Mouse (Mus musculus) hindbrain, embryonic 14.5 days (tissue): ENCODE measurements around the gene Gm36079. TPM values are rescaled to one million over a fixed set of nuclear protein-coding genes. Genes with fewer than 3 reads are reported as not detected.
A peak's percentile ranks its signal among the peaks of the same experiment; 100 is the strongest.
"Not testable (repeated sequence)": the region's sequence is repeated elsewhere in the genome, so short reads cannot be mapped to it uniquely, and the experiment has no call there.

Experiments
- ATAC-seq: fragments of 200-750 bp; cut with Nextera tagmentation; 2 replicates; pipeline ENCODE4 v1.8.0; 2017; ENCODE audit warnings: moderate number of reproducible peaks, mild to moderate bottlenecking, moderate TSS enrichment, moderate library complexity; ENCODE audit not compliant: low FRiP score
- DNase-seq: peaks from one replicate; pipeline ENCODE4 v3.0.0-alpha.2; 2015; ENCODE audit warnings: low spot score
- H3K27ac ChIP-seq: fragments of 300-500 bp; sonication (generic); 2 replicates; pipeline ENCODE4 v1.5.1; 2014; ENCODE audit warnings: mild to moderate bottlenecking, moderate library complexity
- H3K27me3 ChIP-seq: fragments of 300-500 bp; sonication (generic); 2 replicates; pipeline ENCODE4 v1.6.1; 2014; ENCODE audit warnings: mild to moderate bottlenecking, low read length, mixed read lengths; ENCODE audit not compliant: control insufficient read depth, insufficient read depth
- H3K36me3 ChIP-seq: fragments of 300-500 bp; sonication (generic); replicated peaks from 2 replicates; pipeline ENCODE4 v1.6.1; 2014; ENCODE audit not compliant: control insufficient read depth, insufficient read depth
- H3K4me1 ChIP-seq: fragments of 300-500 bp; sonication (generic); replicated peaks from 2 replicates; pipeline ENCODE4 v1.6.1; 2014; ENCODE audit warnings: antibody characterized with exemption, low read length, mixed read lengths; ENCODE audit not compliant: control insufficient read depth, insufficient read depth
- H3K4me2 ChIP-seq: fragments of 300-500 bp; sonication (generic); replicated peaks from 2 replicates; pipeline ENCODE4 v1.6.1; 2014; ENCODE audit warnings: mild to moderate bottlenecking, moderate library complexity
- H3K4me3 ChIP-seq: fragments of 300-500 bp; sonication (generic); replicated peaks from 2 replicates; pipeline ENCODE4 v1.5.1; 2014; ENCODE audit warnings: mild to moderate bottlenecking, low read length
- H3K9ac ChIP-seq: fragments of 300-500 bp; sonication (generic); 2 replicates; pipeline ENCODE4 v1.6.1; 2014
- H3K9me3 ChIP-seq: fragments of 300-500 bp; sonication (generic); 2 replicates; pipeline ENCODE4 v1.6.1; 2016; ENCODE audit warnings: low read length; ENCODE audit not compliant: control insufficient read depth
- WGBS: fragments of 180-500 bp; shearing (Covaris S2); extraction: QIAGEN DNeasy Blood & Tissue Kit; methylation state at CpG from one replicate; pipeline ENCODE4 v1.1.7; 2014; 5-methylcytosine and 5-hydroxymethylcytosine counted together
- polyA plus RNA-seq: library from polyadenylated mRNA; unstranded; fragments of >200 nt; fragmentation: Nextera tagmentation; extraction: Ambion mirVana; gene quantifications from 2 replicates; pipeline ENCODE4 v1.2.1, GENCODE M21; 2014

Gene Gm36079
- polyA plus RNA-seq, result not detected in 2 replicates

DNA sequence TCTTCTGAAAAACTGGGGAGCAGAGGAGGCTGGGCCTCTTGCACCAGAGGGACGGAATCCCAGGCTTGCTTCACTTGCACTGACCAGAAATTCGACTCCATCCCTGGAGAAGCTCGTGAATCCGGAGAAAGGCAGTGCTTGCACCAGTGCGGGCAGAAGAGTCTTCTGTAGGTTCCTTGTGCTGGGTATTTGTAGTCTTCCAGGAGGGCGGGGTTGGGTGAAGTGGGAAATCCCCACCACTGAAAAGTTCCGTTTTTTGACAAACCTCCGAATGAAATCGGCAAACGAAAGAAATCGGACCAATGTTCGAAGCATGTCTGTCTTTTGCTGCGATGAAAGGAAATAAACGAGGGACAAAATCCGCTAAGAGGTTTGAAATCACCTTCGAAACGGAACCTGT lies at the start of gene Gm36079:
Gm36079 (minus strand) TSS at position 101 of the 400 bp plus-strand sequence.
- H3K27ac ChIP-seq, H3K4me1 ChIP-seq, H3K36me3 ChIP-seq, H3K9me3 ChIP-seq, H3K4me2 ChIP-seq, H3K9ac ChIP-seq, ATAC-seq, H3K4me3 ChIP-seq, DNase-seq: not testable (repeated sequence)
- WGBS, result no CpG with 5 or more reads among the region's 17 CpGs
- H3K27me3 ChIP-seq, result peaks cover 22% of the 10 kb centered on the region

DNA sequence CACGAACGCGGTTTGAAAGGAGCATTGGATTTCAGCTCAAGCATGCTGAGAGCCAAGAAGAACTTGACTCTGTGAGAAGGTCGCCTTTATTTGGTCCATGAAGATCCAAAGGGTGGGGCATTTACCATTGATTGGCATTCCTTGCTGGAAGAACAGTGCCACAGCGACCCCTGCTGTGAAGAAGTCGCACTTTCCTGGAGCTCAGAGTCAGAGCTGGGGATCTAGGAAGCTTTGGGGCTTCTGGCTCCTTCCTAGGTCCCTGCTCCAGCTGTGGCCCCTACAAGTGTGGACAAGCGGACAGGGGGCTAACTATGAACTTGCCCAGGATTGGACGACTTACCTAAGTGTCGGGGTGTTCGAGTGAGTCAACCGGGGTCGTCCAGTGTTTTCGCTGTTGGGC lies 44.1 kb upstream of the Gm36079 start:
- H3K9me3 ChIP-seq, DNase-seq, H3K4me2 ChIP-seq, H3K9ac ChIP-seq, H3K36me3 ChIP-seq, H3K4me3 ChIP-seq, H3K27me3 ChIP-seq, H3K27ac ChIP-seq, H3K4me1 ChIP-seq, ATAC-seq: not testable (repeated sequence)
- WGBS, result no CpG with 5 or more reads among the region's 13 CpGs

DNA sequence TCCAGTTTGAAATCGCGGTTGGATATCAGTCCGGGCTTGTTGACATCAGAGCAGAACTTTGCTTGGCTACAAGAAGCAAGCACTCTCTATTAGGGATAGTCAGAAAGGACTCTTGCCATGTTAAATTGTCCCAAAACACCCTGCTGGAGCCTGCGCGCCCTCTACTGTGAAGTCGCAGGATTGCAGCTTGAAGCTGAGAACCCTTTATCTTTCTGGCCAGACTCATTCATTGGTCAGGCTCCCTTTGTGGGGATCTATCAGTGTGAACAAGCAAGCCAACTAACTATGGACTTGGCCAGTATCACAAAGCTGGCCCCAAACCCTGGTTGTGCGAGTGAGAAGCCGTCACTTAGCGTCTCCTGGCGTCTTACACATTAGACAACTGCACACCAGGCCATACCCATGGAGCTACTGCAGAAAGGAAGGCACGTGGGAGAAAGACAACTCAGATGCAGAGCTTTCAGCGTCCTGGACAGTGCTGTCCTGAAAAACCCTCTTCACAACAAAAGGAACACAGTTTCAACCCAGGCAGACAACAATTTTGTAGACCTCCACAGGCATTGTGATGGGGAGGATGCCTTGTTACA lies 43.3 kb upstream of the Gm36079 start:
- ATAC-seq, H3K27me3 ChIP-seq, DNase-seq, H3K9me3 ChIP-seq, H3K4me2 ChIP-seq, H3K9ac ChIP-seq, H3K4me1 ChIP-seq, H3K27ac ChIP-seq, H3K4me3 ChIP-seq, H3K36me3 ChIP-seq: not testable (repeated sequence)
- no CpG with 5 or more reads among the region's 12 CpGs for WGBS

DNA sequence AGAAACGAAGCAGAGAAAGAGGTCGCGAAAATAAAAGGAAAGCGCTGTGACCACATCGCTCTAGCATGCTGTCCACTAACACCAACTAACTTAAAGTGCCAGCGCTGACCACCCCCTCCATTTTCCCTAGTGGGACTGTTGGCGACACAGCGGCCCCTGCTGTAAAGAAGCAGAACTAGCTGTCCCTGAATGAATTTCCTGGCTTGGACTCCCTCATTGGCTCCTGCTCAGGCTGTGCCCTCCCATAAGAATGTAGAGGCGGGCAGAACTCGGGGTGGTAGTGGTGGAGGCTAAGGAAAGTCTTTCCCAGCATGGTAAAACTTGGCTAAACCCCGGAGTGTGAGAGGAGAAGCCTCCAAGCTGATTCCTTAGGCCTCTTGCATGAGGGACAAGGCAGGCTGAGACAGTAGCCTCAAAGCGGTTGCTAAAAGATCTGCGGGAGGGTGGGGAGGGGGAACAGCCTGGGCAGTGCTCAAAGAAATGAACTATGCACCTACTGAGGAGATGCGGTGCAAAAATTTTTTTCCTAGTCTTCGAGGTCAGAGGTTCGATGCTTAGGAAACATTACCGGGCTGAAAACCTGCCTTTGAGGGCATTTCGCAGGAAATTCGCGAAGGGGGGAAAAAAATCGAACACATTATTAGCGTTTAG lies 36.8 kb upstream of the Gm36079 start:
- not testable (repeated sequence) for H3K4me2 ChIP-seq, H3K27me3 ChIP-seq, DNase-seq, H3K9me3 ChIP-seq, H3K4me1 ChIP-seq, H3K9ac ChIP-seq, H3K4me3 ChIP-seq, H3K36me3 ChIP-seq, H3K27ac ChIP-seq
- peak; percentile 77; the same call in 1 of the 2 replicates for ATAC-seq
- no CpG with 5 or more reads among the region's 22 CpGs for WGBS

DNA sequence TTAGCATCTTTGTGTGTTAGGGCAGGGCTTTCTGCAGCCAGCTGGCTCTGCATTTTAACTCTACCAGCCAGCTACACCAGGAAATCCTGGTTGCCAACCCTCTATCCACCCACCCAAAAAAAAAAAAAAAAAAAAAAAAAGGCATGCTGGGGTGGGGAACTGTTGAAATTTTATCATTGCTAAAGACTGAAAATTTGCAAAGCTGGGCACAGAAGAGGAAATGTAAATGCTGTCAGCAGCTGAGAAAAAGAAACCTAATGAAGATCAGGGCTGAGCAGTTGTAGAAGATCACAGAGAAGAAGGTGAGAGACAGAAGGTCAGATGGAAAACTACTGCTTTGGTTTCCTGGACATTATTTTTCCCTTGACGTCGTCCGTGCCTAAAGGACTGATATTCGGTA lies 36.1 kb upstream of the Gm36079 start:
- not testable (repeated sequence) for H3K4me3 ChIP-seq, H3K36me3 ChIP-seq, H3K27me3 ChIP-seq, ATAC-seq, DNase-seq, H3K27ac ChIP-seq, H3K9me3 ChIP-seq, H3K4me2 ChIP-seq, H3K9ac ChIP-seq, H3K4me1 ChIP-seq
- WGBS, result no CpG with 5 or more reads among the region's 4 CpGs

DNA sequence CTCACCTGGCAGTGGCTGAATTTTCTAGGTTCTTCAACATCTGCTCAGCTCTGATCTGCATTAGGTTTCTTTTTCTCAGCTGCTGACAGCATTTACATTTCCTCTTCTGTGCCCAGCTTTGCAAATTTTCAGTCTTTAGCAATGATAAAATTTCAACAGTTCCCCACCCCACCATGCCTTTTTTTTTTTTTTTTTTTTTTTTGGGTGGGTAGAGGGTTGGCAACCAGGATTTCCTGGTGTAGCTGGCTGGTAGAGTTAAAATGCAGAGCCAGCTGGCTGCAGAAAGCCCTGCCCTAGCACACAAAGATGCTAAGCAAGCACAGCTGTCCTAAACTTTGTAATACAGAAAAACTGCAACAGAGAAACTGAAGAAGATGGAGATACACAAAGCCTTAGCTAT lies 25.3 kb upstream of the Gm36079 start, which contains the start of gene Gm21188:
Gm21188 (minus strand) TSS at position 110 of the 400 bp plus-strand sequence.
- H3K4me3 ChIP-seq, H3K36me3 ChIP-seq, H3K4me1 ChIP-seq, H3K4me2 ChIP-seq, ATAC-seq, H3K9ac ChIP-seq, H3K27me3 ChIP-seq, H3K9me3 ChIP-seq, H3K27ac ChIP-seq, DNase-seq: not testable (repeated sequence)

DNA sequence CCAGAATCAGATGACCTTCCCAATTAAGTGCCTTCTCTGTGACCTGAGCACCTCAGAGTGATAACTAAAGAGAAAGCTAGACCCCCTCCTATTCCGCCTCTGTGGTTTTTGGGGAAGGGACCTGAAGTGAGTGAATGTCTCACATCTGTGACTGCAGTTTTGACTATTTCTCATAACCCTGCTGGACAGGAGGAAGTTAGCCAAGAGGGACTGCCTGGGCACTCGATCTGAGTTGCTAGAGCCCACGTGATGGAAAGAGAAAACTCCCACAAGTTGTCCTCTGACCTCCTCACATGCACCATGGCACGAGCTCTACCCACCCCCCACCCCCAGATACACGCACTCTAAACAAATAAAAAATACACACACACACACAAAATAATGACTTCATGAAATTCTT lies 21.8 kb upstream of the Gm36079 start:
- whole genome bisulfite sequencing, result no CpG with 5 or more reads among the region's 5 CpGs
- not testable (repeated sequence) for H3K4me2 ChIP-seq, H3K4me1 ChIP-seq, H3K27ac ChIP-seq, H3K27me3 ChIP-seq, H3K9me3 ChIP-seq, H3K9ac ChIP-seq, H3K4me3 ChIP-seq, H3K36me3 ChIP-seq, DNase-seq, ATAC-seq

DNA sequence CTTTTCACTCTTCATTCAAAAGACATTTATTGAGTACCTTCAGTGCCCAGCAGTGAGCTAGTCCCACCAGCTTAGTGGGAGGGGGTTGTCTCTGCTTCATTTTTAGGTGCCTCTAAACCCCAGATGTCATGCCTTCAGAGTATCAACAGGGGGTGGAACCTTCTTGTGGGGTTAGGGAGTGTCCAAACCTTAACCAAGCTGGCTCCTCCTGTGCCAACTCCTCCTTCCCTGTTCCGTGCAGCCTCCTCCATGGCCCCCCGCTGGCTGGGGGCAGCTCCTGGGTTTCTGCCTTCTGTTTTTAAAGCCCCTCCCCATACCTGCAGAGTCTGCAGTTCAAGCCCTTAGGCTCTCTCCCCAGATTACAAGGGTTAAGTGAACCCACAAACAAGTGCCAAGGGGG lies 21.4 kb upstream of the Gm36079 start:
- not testable (repeated sequence) for H3K9me3 ChIP-seq, H3K4me3 ChIP-seq, H3K4me2 ChIP-seq, ATAC-seq, DNase-seq, H3K4me1 ChIP-seq, H3K27me3 ChIP-seq, H3K36me3 ChIP-seq, H3K9ac ChIP-seq, H3K27ac ChIP-seq
- WGBS, result no CpG with 5 or more reads among the region's 2 CpGs

DNA sequence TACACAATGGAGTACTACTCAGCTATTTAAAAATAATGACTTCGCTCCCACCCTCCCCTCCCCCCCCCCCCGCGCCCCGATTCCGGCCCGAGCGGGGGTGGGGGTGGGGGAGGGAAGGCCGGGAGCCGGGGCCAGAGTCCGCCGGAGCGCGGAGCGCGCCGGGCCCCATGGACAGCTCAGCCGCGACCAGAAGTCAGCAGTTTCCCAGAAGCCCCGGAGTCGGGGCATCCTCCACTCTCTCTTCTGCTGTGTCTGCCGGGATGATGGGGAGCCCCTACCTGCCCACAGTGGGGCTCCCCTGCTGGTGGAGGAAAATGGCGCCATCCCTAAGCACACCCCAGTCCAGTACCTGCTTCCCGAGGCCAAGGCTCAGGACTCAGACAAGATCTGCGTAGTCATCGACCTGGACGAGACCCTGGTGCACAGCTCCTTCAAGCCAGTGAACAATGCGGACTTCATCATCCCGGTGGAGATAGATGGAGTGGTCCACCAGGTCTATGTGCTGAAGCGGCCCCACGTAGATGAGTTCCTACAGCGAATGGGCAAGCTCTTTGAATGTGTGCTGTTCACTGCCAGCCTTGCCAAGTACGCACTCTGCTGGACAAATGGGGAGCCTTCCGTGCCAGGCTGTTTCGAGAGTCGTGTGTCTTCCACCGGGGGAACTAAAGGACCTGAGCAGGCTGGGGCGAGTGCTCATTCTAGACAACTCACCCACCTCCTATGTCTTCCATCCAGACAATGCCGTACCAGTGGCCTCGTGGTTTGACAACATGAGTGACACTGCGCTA lies 19.8 kb upstream of the Gm36079 start:
- not testable (repeated sequence) for DNase-seq, H3K36me3 ChIP-seq, H3K9ac ChIP-seq, H3K27me3 ChIP-seq, H3K9me3 ChIP-seq, H3K27ac ChIP-seq, H3K4me1 ChIP-seq, H3K4me3 ChIP-seq, H3K4me2 ChIP-seq
- 0 out of 2 replicates have a peak, but pooled peaks have one; percentile 34 for ATAC-seq
- WGBS, result under 1% methylated on average over 13 of the region's 40 CpGs
